Mouse (Mus musculus): Measurements from ENCODE around the gene Rtn3. TPM values are rescaled to one million over a fixed set of nuclear protein-coding genes. Genes with fewer than 3 reads are reported as not detected.
"Not testable (repeated sequence)": the region's sequence is repeated elsewhere in the genome, so short reads cannot be mapped to it uniquely, and the experiment has no call there.

Rtn3 gene
- total and polyA plus RNA-seq, 3 experiments: 33.2 to 189 (median 62.7) TPM

DNA sequence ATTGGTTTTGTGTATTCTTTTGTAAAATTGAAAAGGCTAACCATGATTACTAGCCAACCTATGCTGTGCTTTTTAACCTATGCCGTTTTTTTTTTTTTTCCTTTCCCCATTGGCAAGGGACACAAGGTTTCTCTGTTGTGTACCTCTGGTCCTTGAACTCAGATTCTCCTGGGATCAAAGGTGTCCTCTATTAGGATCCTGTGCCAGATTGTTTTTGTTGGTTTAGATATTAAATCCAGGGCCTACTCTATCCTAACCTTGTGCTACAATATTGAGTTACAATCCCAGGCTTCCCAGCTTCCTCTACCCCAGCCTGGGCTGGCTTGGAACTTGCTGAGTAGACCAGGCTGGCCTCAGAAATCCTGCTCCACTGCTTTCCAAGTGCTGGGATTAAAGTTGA, 17.6 kb upstream of the Rtn3 start:
- ATAC-seq (ENCODE audit: extremely low read depth, insufficient number of reproducible peaks, low FRiP score, poor library complexity, severe bottlenecking) (no peak), DNase-seq (ENCODE audit: low spot score) (no peak)
- Histone ChIP-seq H3K9me3 (replicated peaks) (no peaks in the 10 kb centered on the region), H3K4me3 (ENCODE audit: low read depth, low read length) (no peak overlapping the region), H3K27me3 (ENCODE audit: insufficient read depth, low read length) (no peaks in the 10 kb centered on the region), H3K4me1 (ENCODE audit: insufficient read depth, low read depth, low read length) (no peaks in the 10 kb centered on the region; the same call in 1 of the 2 replicates), H3K36me3 (replicated peaks) (peaks cover 20% of the 10 kb centered on the region)
- TF ChIP-seq TAL1 (conservative IDR thresholded peaks at IDR 0.05; ENCODE audit: low read depth, low read length): no peak
- no peak for TF ChIP-seq CTCF (IDR thresholded peaks at IDR 0.05; ENCODE audit: low read depth, low read length)
- no peak for TF ChIP-seq GATA2 (IDR thresholded peaks at IDR 0.05; ENCODE audit: borderline replicate concordance, low read depth, low read length)

DNA sequence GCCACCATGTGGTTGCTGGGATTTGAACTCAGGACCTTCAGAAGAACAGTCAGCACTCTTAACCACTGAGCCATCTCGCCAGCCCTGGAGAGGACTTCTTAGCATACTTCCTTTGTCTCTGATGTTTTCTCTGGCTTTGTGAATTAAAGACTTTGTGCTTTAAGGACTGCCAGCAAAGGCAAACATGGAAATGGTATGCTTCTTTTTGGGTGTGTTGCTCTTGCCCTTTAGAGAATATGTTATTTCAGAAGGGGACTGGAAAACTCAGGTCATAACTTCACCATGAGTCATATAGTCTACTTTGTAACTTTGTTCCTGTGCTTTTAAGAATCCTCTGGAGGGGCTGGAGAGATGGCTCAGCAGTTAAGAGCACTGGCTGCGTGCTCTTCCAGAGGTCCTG, 15.7 kb upstream of the Rtn3 start:
- Histone ChIP-seq H3K4me3 (ENCODE audit: low read depth, low read length) (no peak overlapping the region), H3K9me3 (replicated peaks) (no peaks in the 10 kb centered on the region), H3K4me1 (ENCODE audit: insufficient read depth, low read depth, low read length) (peaks cover 6% of the 10 kb centered on the region), H3K36me3 (replicated peaks) (peaks cover 16% of the 10 kb centered on the region), H3K27me3 (ENCODE audit: insufficient read depth, low read length) (no peaks in the 10 kb centered on the region)
- DNase-seq (ENCODE audit: low spot score) (no peak), ATAC-seq (ENCODE audit: extremely low read depth, insufficient number of reproducible peaks, low FRiP score, poor library complexity, severe bottlenecking) (no peak)
- no peak for TF ChIP-seq POLR2AphosphoS5 (IDR thresholded peaks at IDR 0.05; ENCODE audit: insufficient replicate concordance, low read depth, low read length)
- TF ChIP-seq CTCF (IDR thresholded peaks at IDR 0.05; ENCODE audit: low read depth, low read length): no peak
- TF ChIP-seq GATA1 (IDR thresholded peaks at IDR 0.05; ENCODE audit: borderline replicate concordance, low read length): no peak
- no peak for TF ChIP-seq TAL1 (conservative IDR thresholded peaks at IDR 0.05; ENCODE audit: low read depth, low read length)
- TF ChIP-seq GATA2 (IDR thresholded peaks at IDR 0.05; ENCODE audit: borderline replicate concordance, low read depth, low read length): no peak

DNA sequence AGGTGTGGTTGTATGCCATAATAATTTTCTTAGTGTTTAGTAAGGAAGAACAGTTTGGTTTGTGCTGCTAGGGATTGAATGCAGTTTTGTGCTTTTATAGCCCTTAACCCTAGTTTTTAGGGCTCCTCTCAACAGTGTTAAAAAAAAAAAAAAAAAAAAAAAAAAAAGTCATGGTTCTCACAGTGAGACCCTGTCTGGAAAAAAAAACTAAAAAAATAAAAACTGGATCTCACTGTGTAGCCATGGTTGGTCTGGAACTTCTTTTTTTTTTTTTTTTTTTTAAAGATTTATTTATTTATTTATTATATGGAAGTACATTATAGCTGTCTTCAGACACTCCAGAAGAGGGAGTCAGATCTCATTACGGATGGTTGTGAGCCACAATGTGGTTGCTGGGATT, 13.0 kb upstream of the Rtn3 start:
- not testable (repeated sequence) for DNase-seq (ENCODE audit: low spot score); H3K27me3 ChIP-seq (ENCODE audit: insufficient read depth, low read length); H3K9me3 ChIP-seq (replicated peaks); ATAC-seq (ENCODE audit: extremely low read depth, insufficient number of reproducible peaks, low FRiP score, poor library complexity, severe bottlenecking)
- Histone ChIP-seq H3K4me3 (ENCODE audit: low read depth, low read length) (peak overlapping the region; percentile 78; the same call in 1 of the 2 replicates), H3K4me1 (ENCODE audit: insufficient read depth, low read depth, low read length) (peaks cover 15% of the 10 kb centered on the region), H3K36me3 (replicated peaks) (peaks cover 19% of the 10 kb centered on the region)

DNA sequence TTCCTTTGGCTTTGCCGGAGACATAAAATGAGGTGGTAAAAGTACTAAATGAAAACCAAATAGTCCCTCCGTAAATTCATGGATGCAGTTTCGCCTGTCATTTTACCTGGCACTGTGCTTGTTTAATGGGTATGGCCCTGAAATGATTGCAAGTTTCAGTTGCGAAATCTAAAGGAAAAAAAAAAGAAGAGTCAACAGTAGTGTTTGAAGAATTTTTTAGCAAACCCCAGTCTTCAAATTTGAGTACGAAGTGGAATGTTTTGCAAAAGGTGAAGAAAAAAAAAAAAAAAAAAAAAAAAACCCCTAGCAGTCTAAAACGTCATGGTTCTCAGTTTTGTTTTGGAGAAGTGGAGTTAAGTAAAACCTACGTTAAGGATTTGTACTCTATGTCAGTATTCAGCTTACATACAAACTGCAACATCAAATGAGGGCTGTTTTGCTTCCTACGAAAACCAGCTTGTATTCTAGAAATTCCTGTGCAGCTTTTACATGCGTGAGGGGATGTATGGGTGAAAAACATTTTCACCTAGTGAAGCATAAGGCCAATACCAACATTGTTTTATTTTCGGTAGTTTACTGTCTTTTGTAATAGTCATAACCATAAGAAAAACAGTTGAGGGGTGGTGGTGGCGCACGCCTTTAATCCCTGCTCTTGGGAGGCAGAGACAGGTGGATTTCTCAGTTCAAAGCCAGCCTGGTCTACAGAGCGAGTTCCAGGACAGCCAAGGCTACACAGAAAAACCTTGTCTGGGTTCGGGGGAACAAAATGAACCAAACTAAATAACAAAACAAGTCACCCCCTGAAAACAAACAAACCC, 12.3 kb upstream of the Rtn3 start:
- DNase-seq (ENCODE audit: low spot score) (no peak), ATAC-seq (ENCODE audit: extremely low read depth, insufficient number of reproducible peaks, low FRiP score, poor library complexity, severe bottlenecking) (no peak)
- no peak for TF ChIP-seq CTCF (IDR thresholded peaks at IDR 0.05; ENCODE audit: low read depth, low read length)
- TF ChIP-seq GATA2 (IDR thresholded peaks at IDR 0.05; ENCODE audit: borderline replicate concordance, low read depth, low read length): no peak
- no peak for TF ChIP-seq TAL1 (conservative IDR thresholded peaks at IDR 0.05; ENCODE audit: low read depth, low read length)
- no peak for TF ChIP-seq GATA1 (IDR thresholded peaks at IDR 0.05; ENCODE audit: borderline replicate concordance, low read length)
- TF ChIP-seq POLR2AphosphoS5 (IDR thresholded peaks at IDR 0.05; ENCODE audit: insufficient replicate concordance, low read depth, low read length): no peak
- no peaks in the 10 kb centered on the region for H3K27me3 ChIP-seq (ENCODE audit: insufficient read depth, low read length)
- peaks cover 15% of the 10 kb centered on the region for H3K4me1 ChIP-seq (ENCODE audit: insufficient read depth, low read depth, low read length)
- H3K9me3 ChIP-seq (replicated peaks): no peaks in the 10 kb centered on the region
- peak overlapping the region; percentile 78 for H3K4me3 ChIP-seq (ENCODE audit: low read depth, low read length)
- H3K36me3 ChIP-seq (replicated peaks): peaks cover 17% of the 10 kb centered on the region

DNA sequence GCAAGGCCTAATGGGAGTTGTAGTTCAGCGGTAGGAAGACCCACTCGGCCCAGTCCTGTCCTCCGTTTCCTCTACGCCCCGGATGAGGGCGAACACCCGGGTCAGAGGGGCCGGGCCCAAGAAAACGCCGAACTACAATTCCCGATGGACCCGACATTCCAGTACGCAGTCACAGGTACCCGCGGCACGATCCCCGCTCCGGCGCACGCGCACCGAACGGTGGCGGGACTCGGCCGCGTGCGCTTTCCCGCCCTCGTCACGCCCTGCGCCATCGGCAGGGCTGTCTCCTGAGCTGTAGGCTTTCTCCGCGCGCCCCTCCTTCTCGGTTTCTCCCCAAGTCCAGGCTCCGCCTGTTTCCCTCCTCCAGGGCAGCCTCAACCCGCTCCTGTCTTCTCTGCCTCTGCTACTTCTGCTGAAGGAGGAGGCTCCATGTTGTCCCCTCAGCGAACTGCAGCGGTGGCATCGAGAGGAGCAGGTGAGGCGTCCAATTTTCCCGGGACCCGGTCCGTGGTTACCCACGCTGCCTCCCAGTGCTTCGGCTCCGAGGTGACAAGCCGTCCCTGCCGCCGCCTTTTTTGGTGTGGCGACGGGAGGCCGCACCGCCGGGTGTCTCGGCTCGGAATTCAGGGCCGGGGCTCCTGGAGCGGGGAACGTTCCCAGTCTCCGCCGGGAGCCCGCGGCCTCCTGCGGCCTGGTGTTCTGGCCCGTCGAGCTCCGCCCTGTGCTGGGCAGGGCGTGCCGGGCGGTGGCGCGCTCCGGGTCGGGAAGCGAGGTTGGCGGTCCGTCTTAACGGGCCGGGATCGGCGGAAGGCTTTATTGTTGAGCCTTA, 11.3 kb upstream of the Rtn3 start:
- H3K4me3 ChIP-seq (ENCODE audit: low read depth, low read length): peak overlapping the region; percentile 78
- H3K36me3 ChIP-seq (replicated peaks): peaks cover 9% of the 10 kb centered on the region
- TF ChIP-seq GATA2 (IDR thresholded peaks at IDR 0.05; ENCODE audit: borderline replicate concordance, low read depth, low read length) (no peak), CTCF (IDR thresholded peaks at IDR 0.05; ENCODE audit: low read depth, low read length) (no peak)
- no peaks in the 10 kb centered on the region for H3K9me3 ChIP-seq (replicated peaks)
- peak; percentile 64 for ATAC-seq (ENCODE audit: extremely low read depth, insufficient number of reproducible peaks, low FRiP score, poor library complexity, severe bottlenecking)
- H3K4me1 ChIP-seq (ENCODE audit: insufficient read depth, low read depth, low read length): peaks cover 15% of the 10 kb centered on the region
- H3K27me3 ChIP-seq (ENCODE audit: insufficient read depth, low read length): no peaks in the 10 kb centered on the region
- DNase-seq (ENCODE audit: low spot score): peak; percentile 77

DNA sequence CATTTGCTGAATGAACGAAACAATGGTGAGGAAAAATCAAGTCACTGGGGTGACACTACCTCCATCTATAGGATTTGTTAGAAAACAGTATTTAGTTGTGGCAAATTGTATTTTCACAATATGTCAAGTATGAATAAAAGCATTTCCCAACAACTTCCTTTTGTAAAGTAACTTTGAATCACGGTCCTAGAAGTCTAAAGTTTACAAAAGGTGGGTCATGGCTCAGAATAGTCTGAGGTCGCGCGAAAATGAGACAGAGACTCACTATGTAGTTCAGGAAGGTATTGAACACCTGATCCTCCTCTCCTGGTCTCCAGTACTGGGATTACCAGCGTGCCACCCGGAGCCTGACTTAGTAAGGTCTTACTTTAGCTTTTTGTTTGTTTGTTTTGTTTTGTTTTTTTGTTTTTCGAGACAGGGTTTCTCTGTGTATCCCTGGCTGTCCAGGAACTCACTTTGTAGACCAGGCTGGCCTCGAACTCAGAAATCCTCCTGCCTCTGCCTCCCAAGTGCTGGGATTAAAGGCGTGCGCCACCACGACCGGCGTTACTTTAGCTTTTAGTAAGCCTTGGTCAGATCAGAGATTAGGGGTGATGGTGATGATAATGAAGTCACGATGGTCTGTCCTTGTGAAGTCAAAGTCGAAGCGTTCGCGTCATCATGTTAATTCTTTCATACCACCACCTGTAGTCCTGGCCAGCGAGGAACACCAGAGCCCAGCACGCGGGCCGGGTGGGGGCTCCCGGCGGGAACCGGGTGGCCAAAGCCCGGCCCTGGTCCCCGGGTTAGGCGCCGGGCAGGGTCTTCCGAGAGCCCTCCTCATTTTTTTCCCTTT, 10.5 kb upstream of the Rtn3 start, which contains the start of gene Atl3:
Gene Atl3 (plus strand): TSS at position 689 of the 835 bp plus-strand sequence.
- H3K9me3 ChIP-seq (replicated peaks): no peaks in the 10 kb centered on the region
- no peaks in the 10 kb centered on the region for H3K27me3 ChIP-seq (ENCODE audit: insufficient read depth, low read length)
- no peak for DNase-seq (ENCODE audit: low spot score)
- H3K36me3 ChIP-seq (replicated peaks): peaks cover 5% of the 10 kb centered on the region
- peak within 1 kb of the TSS; percentile 78 for H3K4me3 ChIP-seq (ENCODE audit: low read depth, low read length)
- TF ChIP-seq GATA2 (IDR thresholded peaks at IDR 0.05; ENCODE audit: borderline replicate concordance, low read depth, low read length) (no peak), CTCF (IDR thresholded peaks at IDR 0.05; ENCODE audit: low read depth, low read length) (no peak), TAL1 (conservative IDR thresholded peaks at IDR 0.05; ENCODE audit: low read depth, low read length) (no peak), POLR2AphosphoS5 (IDR thresholded peaks at IDR 0.05; ENCODE audit: insufficient replicate concordance, low read depth, low read length) (no peak), GATA1 (IDR thresholded peaks at IDR 0.05; ENCODE audit: borderline replicate concordance, low read length) (no peak)
- ATAC-seq (ENCODE audit: extremely low read depth, insufficient number of reproducible peaks, low FRiP score, poor library complexity, severe bottlenecking): no peak
- H3K4me1 ChIP-seq (ENCODE audit: insufficient read depth, low read depth, low read length): peaks cover 15% of the 10 kb centered on the region
